Mouse (Mus musculus) adrenal gland, postnatal 14 days (tissue): ENCODE data around the gene Myo1e. TPM values are rescaled to one million over a fixed set of nuclear protein-coding genes. Genes with fewer than 3 reads are reported as not detected.

Experiments used
- DNase-seq: peaks from one replicate; pipeline ENCODE4 v3.0.0; 2021; ENCODE audit warnings: mixed read lengths
- long read RNA-seq, 2 experiments: library from polyadenylated mRNA; stranded (forward); transcript quantifications; one replicate each; pipeline ENCODE4 v2.0.0; 2021
- total RNA-seq: library from RNA; stranded (reverse); gene quantifications from 2 replicates; pipeline ENCODE4 v1.2.3, GENCODE M21; 2021

Gene Myo1e
- 21.3 and 22.5 TPM in 2 replicates for total RNA-seq
- long read RNA-seq, experiment 1, full-length matches to known transcripts, result 9 of 17 reads
- long read RNA-seq, experiment 1, partial matches to known transcripts, result 5 of 17 reads
- long read RNA-seq, experiment 1, other reads (novel, unspliced or antisense), result 3 of 17 reads
- long read RNA-seq, experiment 2, full-length matches to known transcripts, result 12 of 23 reads
- long read RNA-seq, experiment 2, partial matches to known transcripts, result 11 of 23 reads
- long read RNA-seq, experiment 2, other reads (novel, unspliced or antisense), result 0 of 23 reads

DNA sequence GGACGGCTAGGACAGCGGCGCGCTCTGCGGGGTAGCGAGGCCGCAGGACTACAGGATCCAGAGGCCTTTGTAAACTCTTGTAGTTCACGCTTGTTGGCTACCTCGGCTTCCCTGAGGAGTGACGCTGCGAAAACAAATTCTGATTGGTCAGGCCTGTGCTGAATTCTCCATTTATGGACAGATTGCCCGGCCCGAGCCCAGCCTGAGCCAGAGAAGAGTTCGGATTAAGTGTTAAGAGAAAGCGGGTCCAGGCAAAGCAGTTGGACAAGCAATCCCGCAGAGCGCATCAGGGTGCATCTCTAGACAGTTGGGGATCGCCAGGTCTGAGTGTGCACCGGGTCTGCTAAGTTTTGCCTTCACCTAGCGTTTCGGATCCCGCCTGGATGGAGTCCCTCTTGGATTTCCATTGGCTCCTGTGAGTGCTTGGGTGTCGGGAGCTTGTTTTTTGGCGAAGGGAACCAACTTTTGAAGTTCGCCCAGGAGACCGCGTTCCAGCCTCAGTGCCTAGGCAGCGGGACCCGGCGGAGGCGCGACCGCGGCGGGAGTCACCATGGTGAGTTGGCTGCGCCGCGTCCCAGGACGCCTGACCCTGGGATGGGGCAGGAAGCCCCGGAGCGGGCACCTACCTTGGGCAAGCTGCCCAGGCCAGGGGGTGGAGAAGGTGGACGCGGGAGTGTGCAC lies at the start of gene Myo1e:
Gene Myo1e (plus strand): TSS at position 200 of the 681 bp plus-strand sequence.
- DNase-seq, result peak; percentile 92

DNA sequence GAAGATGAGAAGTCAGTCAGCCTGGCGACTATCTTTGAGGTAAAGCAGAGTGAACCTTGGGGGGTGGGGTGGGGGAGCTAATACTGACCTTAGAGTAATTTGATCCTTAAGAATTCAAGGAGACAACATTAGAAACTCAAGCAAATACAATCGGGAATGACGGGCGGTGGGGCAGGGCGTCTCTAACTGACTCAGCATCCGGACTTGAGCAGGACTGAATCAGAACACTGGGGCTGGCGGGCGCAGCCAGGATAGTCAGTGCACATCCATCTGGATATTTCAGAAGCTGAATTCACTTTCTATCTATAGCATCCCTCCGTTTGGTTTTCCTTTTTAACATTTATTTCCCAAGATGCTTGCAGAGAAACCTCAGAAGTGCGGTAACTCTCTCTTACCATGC lies 47.1 kb upstream of the Myo1e start:
- DNase-seq, result no peak

GRCm38 (mm10) chr9:70168973-70169372 lies 38.2 kb upstream of the Myo1e start:
- DNase-seq, result peak; percentile 8

DNA sequence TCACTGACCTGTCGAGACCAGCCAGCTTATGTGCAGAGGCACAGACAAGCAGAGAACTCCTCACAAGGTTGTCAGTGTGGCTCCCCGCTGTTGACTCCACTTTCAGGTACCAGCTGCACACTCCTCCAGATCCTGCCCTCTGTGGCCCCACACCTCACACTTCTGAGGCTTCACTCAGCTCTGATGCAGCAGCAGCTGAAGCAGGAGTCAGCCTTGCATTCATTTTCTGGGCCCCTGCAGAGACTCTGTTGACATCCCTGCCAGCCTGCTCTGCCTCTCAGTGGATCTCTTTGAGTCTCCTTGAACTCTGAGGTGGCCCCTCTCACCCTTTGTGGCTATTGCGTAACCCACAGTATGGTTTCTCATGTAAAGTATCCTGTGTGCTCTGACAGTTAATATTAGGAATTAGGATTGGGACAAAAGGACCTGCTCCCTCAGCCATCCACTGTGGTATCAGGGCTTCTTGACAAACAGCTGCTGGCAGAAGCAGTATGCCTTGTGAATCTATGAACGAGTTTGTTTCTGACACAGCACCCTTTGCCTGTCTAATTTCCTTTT lies 32.8 kb upstream of the Myo1e start:
- no peak for DNase-seq

GRCm38 (mm10) chr9:70174896-70175295 lies 32.3 kb upstream of the Myo1e start:
- DNase-seq, result no peak

DNA sequence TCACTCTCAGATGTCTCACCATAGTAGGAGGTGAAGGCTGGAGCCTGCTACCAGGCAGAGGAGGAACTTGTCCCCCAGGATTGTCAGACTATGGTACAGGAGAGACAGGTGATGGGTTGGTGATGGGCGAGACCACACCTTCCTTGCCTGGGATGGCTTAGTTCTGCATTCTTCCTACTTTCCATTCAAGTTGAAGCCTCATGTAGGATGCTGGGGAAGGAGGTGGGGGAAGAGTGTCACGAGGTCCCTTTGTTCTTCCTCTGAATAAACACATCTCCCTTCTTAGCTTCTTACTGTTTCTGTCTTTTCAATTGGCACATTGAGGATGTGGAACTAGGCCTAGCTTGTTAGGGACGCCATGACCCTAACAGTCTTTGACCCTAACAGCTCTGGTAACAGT lies 30.9 kb upstream of the Myo1e start:
- no peak for DNase-seq

- no peak for DNase-seq
Measured at GRCm38 (mm10) chr9:70181719-70182118, 25.4 kb upstream of the Myo1e start.

DNA sequence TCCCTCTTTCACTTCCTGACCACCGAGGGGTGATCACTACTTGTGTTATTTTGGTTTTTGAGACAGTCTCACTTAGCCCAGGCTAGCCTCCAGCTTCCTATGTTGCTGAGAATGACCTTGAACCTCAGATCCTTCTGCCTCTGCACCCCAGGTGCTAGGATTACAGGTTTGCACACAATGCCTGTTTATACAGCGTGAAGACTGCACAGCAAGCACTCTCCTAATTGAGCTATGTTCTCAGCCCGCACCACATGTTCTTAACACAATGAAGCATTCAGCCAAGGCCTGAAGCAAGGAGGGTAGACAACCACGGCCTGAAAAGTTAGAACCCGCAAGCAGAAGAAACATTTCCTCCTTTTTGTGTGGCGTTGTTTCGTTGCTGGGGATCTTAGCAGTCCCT lies 24.5 kb upstream of the Myo1e start:
- no peak for DNase-seq

- DNase-seq, result no peak
Measured at GRCm38 (mm10) chr9:70192336-70192735, 14.8 kb upstream of the Myo1e start.

DNA sequence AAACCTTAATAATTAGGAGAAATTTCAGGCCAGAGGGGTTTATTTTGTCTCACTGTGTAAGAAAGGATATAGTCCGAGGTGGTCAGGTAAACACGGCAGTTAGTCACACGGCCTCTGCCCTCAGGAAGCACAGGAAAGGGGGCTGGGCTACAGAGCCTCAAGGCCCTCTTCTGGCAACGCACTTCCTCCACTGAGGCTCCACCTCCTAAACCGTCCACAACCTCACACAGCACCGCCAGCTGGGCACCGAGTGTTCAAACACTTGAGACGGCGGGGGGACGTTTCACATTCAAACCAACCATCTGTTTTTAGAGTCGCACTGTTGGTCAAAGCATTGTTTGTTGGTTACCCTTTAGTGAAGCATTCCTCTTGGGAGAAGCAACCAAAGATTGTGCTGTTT lies 12.5 kb upstream of the Myo1e start:
- DNase-seq, result no peak

- DNase-seq, result no peak
Measured at GRCm38 (mm10) chr9:70196956-70197659, 10.0 kb upstream of the Myo1e start.

DNA sequence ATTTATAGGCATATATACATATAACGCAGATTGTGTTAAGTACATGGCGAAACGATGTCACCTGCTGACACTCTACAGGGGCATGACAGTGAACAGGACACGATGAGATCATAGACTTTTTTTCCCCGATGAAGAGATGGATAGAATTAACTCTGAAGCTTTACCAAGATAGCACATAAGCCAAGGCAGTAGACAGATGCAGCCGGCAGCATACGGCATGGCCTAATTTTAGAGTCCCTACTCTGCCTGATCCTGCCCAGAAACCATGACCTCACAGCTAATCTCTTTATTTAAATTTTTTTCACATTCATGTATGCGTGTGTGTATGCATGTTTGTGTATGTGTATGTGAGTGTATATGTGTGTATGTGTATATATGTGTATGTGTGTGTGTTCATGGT lies 9.2 kb upstream of the Myo1e start:
- DNase-seq, result no peak

DNA sequence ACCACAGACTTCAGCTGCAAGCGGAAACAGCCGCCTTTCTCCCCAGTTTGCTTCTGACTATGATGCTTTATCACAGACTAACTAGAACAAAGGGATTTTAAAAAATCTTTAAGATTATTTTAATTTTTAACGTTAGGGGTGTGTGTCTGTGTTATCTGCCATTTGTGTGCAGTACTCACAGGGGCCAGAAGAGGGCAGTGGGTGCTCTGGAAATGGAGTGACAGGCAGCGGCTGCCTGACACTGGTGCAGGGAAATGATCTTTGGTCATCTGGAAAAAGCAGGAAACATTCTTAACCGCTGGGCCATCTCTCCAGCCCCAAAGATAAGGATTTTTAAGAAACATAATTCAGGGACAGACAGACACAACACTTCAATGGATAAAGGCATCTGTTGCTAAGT lies 4.4 kb upstream of the Myo1e start:
- DNase-seq, result peak; percentile 73

DNA sequence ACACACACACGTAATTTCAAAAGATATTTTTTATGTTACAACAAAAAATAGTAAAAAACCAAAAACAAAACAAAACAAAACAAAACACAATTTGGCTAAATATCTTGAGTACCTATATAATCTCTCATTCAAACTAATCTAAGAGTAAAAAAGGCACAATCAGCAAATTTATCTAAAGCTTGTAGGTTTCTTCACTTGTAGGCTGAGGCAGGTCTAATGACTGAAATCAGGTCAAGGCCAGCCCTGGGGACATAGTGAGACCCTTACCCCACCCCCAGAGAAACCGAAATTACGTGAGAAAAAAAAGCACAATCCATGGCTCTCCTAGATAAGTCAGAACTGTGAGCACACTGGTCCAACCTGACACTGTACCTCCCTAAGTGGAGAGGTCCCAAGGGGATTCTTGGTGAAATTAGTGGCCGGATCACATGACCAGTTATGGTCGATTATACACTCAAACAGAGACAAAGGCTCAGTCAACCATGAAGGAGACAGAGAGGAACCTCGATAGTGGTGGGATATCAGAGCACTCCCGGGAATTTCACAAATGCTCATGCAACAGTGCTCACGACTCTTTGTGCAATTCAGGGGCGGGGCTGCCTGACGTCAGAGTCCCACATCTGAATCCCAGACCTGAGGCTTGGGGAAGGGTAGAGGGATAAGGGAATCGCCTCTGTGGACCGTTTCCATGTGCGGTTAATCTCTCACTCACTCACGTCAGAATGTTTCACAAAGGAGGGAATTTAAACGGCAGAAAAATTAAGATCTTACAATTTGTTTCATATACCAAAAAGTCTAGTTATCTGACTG lies 3.7 kb upstream of the Myo1e start:
- DNase-seq, result no peak

GRCm38 (mm10) chr9:70207981-70208521 lies 901 bp downstream of the Myo1e start:
- peak; percentile 38 for DNase-seq

GRCm38 (mm10) chr9:70208751-70209150 lies 1.6 kb downstream of the Myo1e start:
- DNase-seq, result peak; percentile 21

GRCm38 (mm10) chr9:70209296-70210049 lies 2.3 kb downstream of the Myo1e start:
- peak; percentile 31 for DNase-seq

GRCm38 (mm10) chr9:70211638-70212037 lies 4.5 kb downstream of the Myo1e start:
- DNase-seq, result no peak

GRCm38 (mm10) chr9:70216517-70216916 lies 9.4 kb downstream of the Myo1e start:
- no peak for DNase-seq

DNA sequence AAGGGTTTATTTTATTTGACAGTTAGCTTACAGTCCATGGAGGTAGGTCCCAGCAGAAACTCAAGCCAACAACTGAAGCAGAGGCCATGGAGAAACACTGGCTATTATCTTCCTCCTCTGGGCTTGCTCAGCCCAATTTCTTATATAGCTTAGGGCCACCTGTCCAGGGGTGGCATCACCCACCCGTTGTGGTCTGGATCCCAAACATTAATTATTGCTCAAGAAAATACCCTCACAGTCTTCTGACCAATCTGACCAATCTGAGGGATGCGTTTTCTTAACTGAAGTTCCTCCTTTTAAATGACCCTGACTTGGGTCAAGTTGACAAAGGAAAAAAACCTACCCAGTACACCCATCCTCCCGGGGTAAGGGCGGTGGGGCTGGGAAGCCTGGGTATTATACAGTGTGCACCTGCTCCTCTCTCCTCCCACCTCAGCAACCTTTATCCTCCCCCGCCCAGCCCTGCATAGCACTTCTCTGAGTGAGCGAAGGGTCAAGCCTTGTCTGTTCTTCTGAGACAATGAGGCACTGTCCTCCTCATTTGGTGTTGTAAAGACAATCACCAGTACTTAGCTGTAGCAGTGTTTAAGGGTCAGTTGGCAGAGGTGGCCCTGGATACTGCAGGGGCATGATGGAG lies 12.3 kb downstream of the Myo1e start:
- no peak for DNase-seq
